Mouse (Mus musculus) embryonic facial prominence, embryonic 13.5 days (tissue): ENCODE measurements at regions not wholly inside any gene's neighbourhood (a gene's known extent, or its start where the extent isn't known, plus 50 kb on each side); places are given as distances from the start of the nearest gene placed in this dataset.

Experiments used
- ATAC-seq: fragments of 200-750 bp; cut with Nextera tagmentation; 2 replicates; pipeline ENCODE4 v1.8.0; 2017; ENCODE audit warnings: low read depth; ENCODE audit not compliant: insufficient number of reproducible peaks, insufficient read depth, low FRiP score, low TSS enrichment
- H3K27ac ChIP-seq: fragments of 300-500 bp; sonication (generic); 2 replicates; pipeline ENCODE4 v1.5.1; 2015; ENCODE audit warnings: moderate library complexity, mild to moderate bottlenecking, inconsistent platforms
- H3K27me3 ChIP-seq: fragments of 300-500 bp; sonication (generic); 2 replicates; pipeline ENCODE4 v1.6.1; 2015; ENCODE audit warnings: mild to moderate bottlenecking, inconsistent platforms
- H3K36me3 ChIP-seq: fragments of 300-500 bp; sonication (generic); 2 replicates; pipeline ENCODE4 v1.6.1; 2015; ENCODE audit warnings: mild to moderate bottlenecking, inconsistent platforms
- H3K4me1 ChIP-seq: fragments of 300-500 bp; sonication (generic); 2 replicates; pipeline ENCODE4 v1.6.1; 2015; ENCODE audit warnings: inconsistent platforms
- H3K4me2 ChIP-seq: fragments of 300-500 bp; sonication (generic); 2 replicates; pipeline ENCODE4 v1.6.1; 2015; ENCODE audit warnings: moderate library complexity, mild to moderate bottlenecking, inconsistent platforms
- H3K4me3 ChIP-seq: fragments of 300-500 bp; sonication (generic); 2 replicates; pipeline ENCODE4 v1.5.1; 2015; ENCODE audit warnings: mild to moderate bottlenecking, inconsistent platforms
- H3K9ac ChIP-seq: fragments of 300-500 bp; sonication (generic); 2 replicates; pipeline ENCODE4 v1.6.1; 2015; ENCODE audit warnings: mild to moderate bottlenecking, inconsistent platforms
- H3K9me3 ChIP-seq: fragments of 300-500 bp; sonication (generic); 2 replicates; pipeline ENCODE4 v1.6.1; 2016; ENCODE audit warnings: inconsistent platforms
- WGBS: fragments of 180-500 bp; shearing (Covaris S2); methylation state at CpG from one replicate; pipeline ENCODE4 v1.1.7; 2015; ENCODE audit warnings: mixed read lengths; 5-methylcytosine and 5-hydroxymethylcytosine counted together

- Histone ChIP-seq H3K4me2 (no peak overlapping the region), H3K4me3 (no peak overlapping the region), H3K9me3 (no peaks in the 10 kb centered on the region), H3K27me3 (no peaks in the 10 kb centered on the region), H3K4me1 (no peaks in the 10 kb centered on the region), H3K9ac (no peak overlapping the region), H3K36me3 (no peaks in the 10 kb centered on the region), H3K27ac (no peak overlapping the region)
- 73% methylated on average over 3 of the region's 3 CpGs for WGBS
- no peak for ATAC-seq
These were observed 74.4 kb downstream of the Tbx19 start for GRCm38 (mm10) chr1:165086131-165086530.

GRCm38 (mm10) chr1:165084753-165085152 is 75.8 kb downstream of the Tbx19 start:
- ATAC-seq: no peak
- Histone ChIP-seq H3K4me1 (no peaks in the 10 kb centered on the region), H3K36me3 (no peaks in the 10 kb centered on the region), H3K4me2 (no peak overlapping the region), H3K4me3 (no peak overlapping the region), H3K9ac (no peak overlapping the region), H3K27me3 (no peaks in the 10 kb centered on the region), H3K27ac (no peak overlapping the region), H3K9me3 (no peaks in the 10 kb centered on the region)
- 75% methylated on average over 9 of the region's 9 CpGs for WGBS

DNA sequence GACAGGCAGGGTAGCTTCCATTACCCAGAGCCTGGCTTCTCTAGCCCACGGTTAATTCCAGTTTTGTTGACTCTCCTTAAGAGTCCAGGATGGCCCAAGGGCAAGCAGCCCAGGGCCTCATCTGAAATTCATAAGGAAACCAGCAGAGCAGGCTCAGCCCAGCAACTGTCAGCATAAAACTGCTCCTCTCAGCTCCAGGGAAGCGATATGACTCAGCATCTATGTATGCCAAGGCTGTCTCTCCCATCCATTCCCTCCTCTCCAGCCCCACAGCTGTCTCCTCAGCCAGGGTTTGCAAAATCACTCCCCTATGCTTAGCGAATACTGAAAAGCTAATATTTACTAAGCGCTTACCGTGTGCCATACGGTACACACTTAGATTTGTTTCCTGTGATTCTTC is 76.4 kb downstream of the Tbx19 start:
- H3K27ac ChIP-seq: no peak overlapping the region
- H3K4me2 ChIP-seq: no peak overlapping the region
- 79% methylated on average over 6 of the region's 6 CpGs for WGBS
- no peaks in the 10 kb centered on the region for H3K36me3 ChIP-seq
- no peaks in the 10 kb centered on the region for H3K4me1 ChIP-seq
- ATAC-seq: no peak
- H3K27me3 ChIP-seq: no peaks in the 10 kb centered on the region
- H3K4me3 ChIP-seq: no peak overlapping the region
- no peaks in the 10 kb centered on the region for H3K9me3 ChIP-seq
- H3K9ac ChIP-seq: no peak overlapping the region

DNA sequence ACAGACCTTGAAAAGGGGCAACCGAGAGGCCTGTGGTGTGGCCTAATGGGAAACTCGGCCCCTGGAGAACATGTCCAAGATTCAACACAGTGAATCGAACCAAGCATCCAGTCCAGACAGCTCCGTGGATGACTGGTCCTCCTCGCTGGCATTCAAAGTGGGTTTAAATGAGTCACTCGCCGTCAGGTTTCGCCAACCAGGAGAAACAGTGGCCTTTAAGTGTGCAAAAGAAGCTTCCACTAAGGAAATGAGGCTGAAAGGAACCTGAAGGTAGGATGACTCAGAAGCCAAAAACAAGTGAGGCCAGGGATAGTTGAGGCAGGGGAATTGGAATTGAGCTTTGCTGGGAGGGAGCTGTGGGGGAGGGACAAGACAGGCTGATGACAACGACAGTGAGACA is 80.2 kb downstream of the Tbx19 start:
- no peaks in the 10 kb centered on the region for H3K36me3 ChIP-seq
- H3K4me3 ChIP-seq: no peak overlapping the region
- no peak overlapping the region for H3K9ac ChIP-seq
- WGBS: 88% methylated on average over 9 of the region's 9 CpGs
- H3K9me3 ChIP-seq: no peaks in the 10 kb centered on the region
- peaks cover 7% of the 10 kb centered on the region for H3K4me1 ChIP-seq
- H3K4me2 ChIP-seq: no peak overlapping the region
- H3K27me3 ChIP-seq: no peaks in the 10 kb centered on the region
- H3K27ac ChIP-seq: no peak overlapping the region
- no peak for ATAC-seq

- Histone ChIP-seq H3K9ac (no peak overlapping the region), H3K4me3 (no peak overlapping the region), H3K9me3 (no peaks in the 10 kb centered on the region), H3K4me2 (no peak overlapping the region), H3K36me3 (no peaks in the 10 kb centered on the region), H3K27me3 (no peaks in the 10 kb centered on the region), H3K4me1 (peaks cover 16% of the 10 kb centered on the region), H3K27ac (no peak overlapping the region)
- ATAC-seq: no peak
- 68% methylated on average over 4 of the region's 4 CpGs for WGBS
These were observed 83.3 kb downstream of the Tbx19 start for GRCm38 (mm10) chr1:165077313-165077712.

- Histone ChIP-seq H3K4me1 (peaks cover 16% of the 10 kb centered on the region), H3K4me3 (no peak overlapping the region), H3K9me3 (0 out of 2 replicates have a peak, but pooled peaks cover 2% of the 10 kb centered on the region), H3K27me3 (no peaks in the 10 kb centered on the region), H3K4me2 (no peak overlapping the region), H3K27ac (peak overlapping the region; percentile 80), H3K36me3 (no peaks in the 10 kb centered on the region), H3K9ac (no peak overlapping the region)
- peak; percentile 59; the same call in 1 of the 2 replicates for ATAC-seq
- 38% methylated on average over 5 of the region's 5 CpGs for WGBS
These were observed 85.1 kb downstream of the Tbx19 start for GRCm38 (mm10) chr1:165075301-165076082.

GRCm38 (mm10) chr1:165071831-165072491 is 88.6 kb downstream of the Tbx19 start:
- Histone ChIP-seq H3K27me3 (no peaks in the 10 kb centered on the region), H3K36me3 (no peaks in the 10 kb centered on the region), H3K4me3 (no peak overlapping the region), H3K4me2 (no peak overlapping the region), H3K27ac (no peak overlapping the region), H3K9ac (no peak overlapping the region), H3K9me3 (0 out of 2 replicates have a peak, but pooled peaks cover 2% of the 10 kb centered on the region), H3K4me1 (peaks cover 16% of the 10 kb centered on the region)
- WGBS: 91% methylated on average over 4 of the region's 4 CpGs
- ATAC-seq: no peak

- Histone ChIP-seq H3K4me1 (no peaks in the 10 kb centered on the region), H3K27ac (no peak overlapping the region), H3K4me2 (no peak overlapping the region), H3K36me3 (no peaks in the 10 kb centered on the region), H3K9ac (no peak overlapping the region), H3K27me3 (no peaks in the 10 kb centered on the region), H3K4me3 (no peak overlapping the region), H3K9me3 (no peaks in the 10 kb centered on the region)
- WGBS: 79% methylated on average over 5 of the region's 5 CpGs
- ATAC-seq: no peak
These were observed 95.6 kb downstream of the Tbx19 start for GRCm38 (mm10) chr1:165064981-165065380.

DNA sequence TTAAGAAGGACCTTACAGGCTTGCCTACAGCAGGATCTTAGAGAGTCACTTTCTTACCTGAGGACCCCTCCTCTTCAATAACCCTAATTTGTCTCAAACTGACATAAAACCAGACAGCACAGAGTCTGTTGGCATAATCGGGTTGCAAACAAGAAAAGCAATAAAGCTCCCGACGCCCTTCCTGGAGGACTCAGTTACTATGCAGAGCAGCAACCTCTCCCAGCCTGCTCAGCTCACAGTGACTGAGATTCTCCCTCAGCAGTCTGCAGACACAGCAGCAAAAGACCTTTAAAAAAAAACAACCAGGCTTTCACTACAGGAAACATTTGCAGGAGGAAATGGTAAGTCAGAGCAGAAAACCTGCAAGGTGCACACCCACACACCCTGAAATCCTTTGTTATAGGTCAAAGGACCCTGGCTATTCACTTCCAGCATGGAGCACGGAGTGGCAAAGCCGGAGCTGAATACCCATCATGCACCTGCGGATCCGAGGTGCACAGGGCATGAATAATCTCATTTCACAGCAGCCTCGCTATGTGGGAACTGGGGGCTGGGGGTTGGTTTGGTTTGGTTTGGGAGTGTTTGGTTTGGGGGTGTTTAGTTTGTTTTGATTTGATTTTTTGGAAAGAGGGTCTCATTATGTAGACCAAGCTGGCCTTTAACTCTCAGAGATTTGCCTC is 97.6 kb downstream of the Tbx19 start:
- WGBS: 69% methylated on average over 8 of the region's 8 CpGs
- Histone ChIP-seq H3K4me3 (no peak overlapping the region), H3K9me3 (no peaks in the 10 kb centered on the region), H3K27me3 (no peaks in the 10 kb centered on the region), H3K36me3 (no peaks in the 10 kb centered on the region), H3K9ac (no peak overlapping the region), H3K27ac (no peak overlapping the region), H3K4me1 (no peaks in the 10 kb centered on the region), H3K4me2 (no peak overlapping the region)
- no peak for ATAC-seq

DNA sequence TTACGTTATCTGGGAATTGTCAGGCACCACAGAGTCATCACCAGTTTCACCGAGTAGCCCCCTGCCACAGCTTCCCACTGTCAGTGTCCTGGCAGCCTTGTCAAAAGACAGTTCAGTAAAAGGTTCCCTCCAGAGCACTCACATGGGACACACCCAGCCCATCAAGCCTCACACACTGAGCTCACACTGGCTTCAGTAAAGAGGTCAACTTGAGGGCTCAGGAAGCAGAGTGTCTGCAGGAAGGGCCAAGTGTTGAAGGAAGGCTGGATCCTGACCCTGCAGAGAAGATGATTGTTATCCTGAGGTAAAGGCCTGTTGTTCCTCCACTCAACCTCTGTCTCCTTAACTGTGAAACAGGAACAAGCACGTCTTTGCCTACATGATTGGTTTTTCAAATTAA is 99.2 kb downstream of the Tbx19 start:
- ATAC-seq: no peak
- H3K9ac ChIP-seq: no peak overlapping the region
- H3K4me3 ChIP-seq: no peak overlapping the region
- no peaks in the 10 kb centered on the region for H3K27me3 ChIP-seq
- no peak overlapping the region for H3K27ac ChIP-seq
- no peaks in the 10 kb centered on the region for H3K9me3 ChIP-seq
- WGBS: 76% methylated on average over 3 of the region's 3 CpGs
- H3K4me2 ChIP-seq: no peak overlapping the region
- H3K4me1 ChIP-seq: no peaks in the 10 kb centered on the region
- no peaks in the 10 kb centered on the region for H3K36me3 ChIP-seq

GRCm38 (mm10) chr1:165054245-165054644 is 106.3 kb downstream of the Tbx19 start:
- no peak overlapping the region for H3K9ac ChIP-seq
- H3K4me3 ChIP-seq: no peak overlapping the region
- H3K36me3 ChIP-seq: no peaks in the 10 kb centered on the region
- no peak overlapping the region for H3K27ac ChIP-seq
- WGBS: 84% methylated on average over 6 of the region's 6 CpGs
- no peak overlapping the region for H3K4me2 ChIP-seq
- no peaks in the 10 kb centered on the region for H3K4me1 ChIP-seq
- no peaks in the 10 kb centered on the region for H3K27me3 ChIP-seq
- ATAC-seq: no peak
- H3K9me3 ChIP-seq: no peaks in the 10 kb centered on the region

GRCm38 (mm10) chr1:165051294-165051693 is 109.3 kb downstream of the Tbx19 start:
- H3K36me3 ChIP-seq: no peaks in the 10 kb centered on the region
- no peak for ATAC-seq
- no peak overlapping the region for H3K27ac ChIP-seq
- no peak overlapping the region for H3K9ac ChIP-seq
- H3K4me2 ChIP-seq: no peak overlapping the region
- no peak overlapping the region for H3K4me3 ChIP-seq
- H3K27me3 ChIP-seq: no peaks in the 10 kb centered on the region
- peaks cover 5% of the 10 kb centered on the region for H3K4me1 ChIP-seq
- no peaks in the 10 kb centered on the region for H3K9me3 ChIP-seq
- WGBS: 55% methylated on average over 2 of the region's 2 CpGs
